Mouse (Mus musculus): ENCODE data around the gene Krt81. TPM values are rescaled to one million over a fixed set of nuclear protein-coding genes. Genes with fewer than 3 reads are reported as not detected.

Gene Krt81
- total RNA-seq, 2 experiments from 2014 or later, result not detected

DNA sequence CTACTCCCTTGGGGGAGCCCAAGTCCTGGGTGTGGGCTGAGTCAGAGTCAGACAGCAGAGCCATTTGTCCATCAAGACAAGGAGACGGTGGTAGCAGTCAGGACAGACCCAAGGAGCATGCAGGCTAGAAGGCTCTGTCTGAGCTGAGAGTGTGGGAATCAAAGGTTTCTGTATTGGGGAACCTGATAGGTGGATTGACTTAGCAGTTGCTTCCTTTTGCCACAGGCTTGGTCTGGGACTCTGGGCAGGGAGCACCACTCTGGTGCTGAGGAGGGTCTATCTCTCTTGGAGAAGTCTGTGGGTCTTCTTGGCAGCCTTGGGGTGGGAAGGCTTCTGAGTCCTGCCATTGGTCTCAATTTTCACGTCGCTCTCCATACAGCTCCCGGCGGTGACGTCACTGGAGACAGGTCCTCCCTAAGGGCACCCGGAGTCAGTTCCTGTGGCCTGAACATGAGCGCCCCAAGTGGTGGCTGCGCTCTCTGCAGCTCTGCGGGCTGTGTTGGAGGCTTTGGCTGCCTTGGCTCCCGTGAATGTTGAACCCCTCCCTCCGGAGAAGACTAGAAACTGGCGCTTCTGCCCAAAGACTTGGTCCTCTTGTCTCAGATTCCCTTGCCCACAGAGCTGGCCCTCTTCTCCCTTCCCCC, 10.3 kb downstream of the Krt81 start:
- DNase-seq, result peak; percentile 84

DNA sequence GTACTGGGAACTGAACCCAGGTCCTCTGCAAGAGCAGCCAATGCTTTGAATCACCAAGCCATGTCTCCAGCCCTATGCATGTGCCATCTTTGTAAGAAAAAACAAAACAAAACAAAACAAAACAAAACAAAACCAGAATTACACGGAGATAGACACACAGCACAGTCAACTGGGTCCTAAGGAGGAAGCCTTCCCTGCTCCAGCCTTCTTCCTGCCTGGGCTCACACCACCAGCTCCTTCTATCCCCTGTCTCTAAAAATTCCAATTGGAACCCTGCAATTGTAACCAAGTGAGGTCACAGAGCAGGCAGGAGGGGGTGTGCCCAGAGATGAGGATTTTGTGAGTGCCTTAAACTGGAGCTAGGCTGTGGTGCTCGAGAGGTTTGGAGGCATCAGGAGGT, 16.1 kb downstream of the Krt81 start, which contains the start of gene Krt88:
Gene Krt88, plus strand, starts transcription at position 301 of the 400 bp plus-strand sequence.
- DNase-seq, result no peak

DNA sequence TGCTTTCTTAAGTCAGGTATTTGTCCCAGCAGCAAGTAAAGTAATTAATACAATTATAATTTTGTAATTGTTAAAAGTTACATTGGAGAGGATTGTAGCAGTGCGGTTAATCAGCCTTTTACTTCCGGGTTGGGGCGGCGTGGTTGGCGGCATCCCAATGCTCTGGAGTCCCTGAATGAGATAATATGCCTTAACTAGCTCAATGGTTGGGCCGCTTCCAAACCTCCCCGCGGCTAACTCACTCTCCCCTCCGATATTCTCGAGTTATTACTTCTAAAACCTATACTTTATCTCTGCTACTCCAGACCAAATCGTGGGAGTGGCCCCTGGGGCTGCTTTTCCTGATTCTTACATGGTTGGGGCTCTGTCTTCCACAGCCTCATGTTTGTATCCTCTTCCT, 17.0 kb downstream of the Krt81 start:
- DNase-seq, result peak; percentile 60

GRCm38 (mm10) chr15:101440837-101441236, 22.7 kb downstream of the Krt81 start:
- no peak for DNase-seq

DNA sequence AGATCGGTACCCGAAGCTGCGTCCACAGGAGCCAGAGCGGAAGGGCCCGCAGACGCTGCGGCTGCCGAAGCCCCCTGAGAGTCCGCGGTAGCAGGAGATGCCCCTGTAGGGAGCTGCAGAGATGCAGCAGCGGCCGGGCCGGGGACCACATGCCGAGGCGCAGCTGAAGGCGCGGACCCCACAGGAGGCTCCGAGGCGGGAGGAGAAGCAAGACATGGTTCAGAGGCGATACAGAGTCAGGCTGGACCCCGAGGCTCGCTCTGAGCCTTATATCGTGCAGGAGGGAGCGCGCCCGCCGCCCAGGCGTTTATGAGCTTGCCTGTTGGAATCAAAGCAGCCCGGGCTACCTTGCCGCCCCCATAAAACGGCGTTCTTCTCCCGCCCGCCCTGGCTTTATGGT, 25.0 kb downstream of the Krt81 start, which contains the start of gene Krt87:
Gene Krt87, minus strand, starts transcription at position 250 of the 400 bp plus-strand sequence.
- DNase-seq, result no peak

- DNase-seq, result no peak
Measured at GRCm38 (mm10) chr15:101436611-101437010, 26.9 kb downstream of the Krt81 start.

DNA sequence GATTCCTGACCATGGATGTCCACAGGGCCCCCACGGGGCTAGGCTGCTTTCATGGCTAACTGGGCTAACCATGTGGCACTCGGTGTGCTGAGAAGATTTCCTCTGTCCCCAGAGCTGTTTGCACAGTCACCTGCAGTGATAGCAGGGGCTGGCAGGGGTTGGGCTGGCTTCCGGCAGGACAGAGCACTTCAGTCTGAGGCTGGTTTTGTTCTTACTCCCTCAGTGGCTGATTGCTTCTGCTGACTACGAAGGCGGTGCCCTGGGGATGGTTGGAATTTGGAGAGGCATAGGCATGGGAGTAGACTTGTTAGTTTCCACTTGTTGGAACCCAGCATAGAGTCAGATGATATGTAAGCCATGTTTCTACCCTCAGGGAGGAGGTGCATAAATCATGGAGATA, 38.6 kb downstream of the Krt81 start:
- DNase-seq, result no peak

GRCm38 (mm10) chr15:101420903-101421302, 42.6 kb downstream of the Krt81 start:
- no peak for DNase-seq

DNA sequence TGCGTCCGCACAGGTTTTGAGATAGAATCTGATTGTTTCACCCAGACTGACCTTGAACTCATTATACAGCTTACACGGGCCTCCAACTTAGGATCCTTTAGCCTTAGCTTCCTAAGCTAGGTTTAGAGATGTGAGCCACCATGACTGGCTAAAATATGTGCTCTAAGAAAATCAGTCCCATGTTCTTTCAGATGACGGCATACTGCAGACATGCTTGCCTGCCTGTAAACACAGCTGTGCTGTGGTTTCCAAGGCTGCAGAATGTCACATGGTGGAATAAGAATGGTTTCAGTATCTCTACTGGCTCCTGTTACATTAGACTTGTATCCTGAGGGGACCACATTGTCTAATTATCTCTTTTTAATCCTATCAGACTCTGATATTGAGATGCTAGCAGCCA, 44.6 kb downstream of the Krt81 start:
- no peak for DNase-seq

GRCm38 (mm10) chr15:101414807-101415565, 48.6 kb downstream of the Krt81 start:
- no peak for DNase-seq

DNA sequence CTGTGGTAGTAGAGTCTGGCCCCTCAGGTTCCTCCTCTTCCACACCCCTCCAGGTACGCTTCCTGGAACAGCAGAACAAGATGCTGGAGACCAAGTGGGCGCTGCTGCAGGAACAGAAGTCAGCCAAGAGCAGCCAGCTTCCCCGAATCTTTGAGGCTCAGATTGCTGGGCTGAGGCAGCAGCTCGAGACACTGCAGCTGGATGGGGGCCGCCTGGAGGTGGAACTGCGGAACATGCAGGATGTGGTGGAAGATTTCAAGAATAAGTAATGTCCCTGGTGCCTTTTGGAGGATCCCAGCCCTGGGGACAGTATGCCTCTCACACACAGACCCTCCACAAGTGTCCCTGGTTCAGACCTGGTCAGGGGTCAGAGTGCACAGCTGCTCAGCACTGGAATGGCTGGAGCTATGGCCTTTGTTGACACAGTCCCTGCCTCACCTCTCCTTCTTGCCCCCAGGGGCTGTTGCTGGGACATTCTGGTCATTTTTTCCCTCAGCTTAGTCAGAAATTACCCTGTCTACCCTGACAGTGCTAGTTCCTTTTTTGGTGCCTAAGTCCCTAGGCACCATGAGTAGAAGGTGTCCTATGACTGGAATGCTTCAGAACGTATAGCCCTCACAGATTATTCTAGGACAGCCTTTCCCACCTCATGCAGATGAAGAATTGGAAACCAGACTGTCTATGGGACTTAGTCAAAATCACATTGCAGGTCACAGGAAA, 49.5 kb downstream of the Krt81 start:
- no peak for DNase-seq

GRCm38 (mm10) chr15:101412188-101412587, 51.4 kb downstream of the Krt81 start:
- DNase-seq, result no peak

DNA sequence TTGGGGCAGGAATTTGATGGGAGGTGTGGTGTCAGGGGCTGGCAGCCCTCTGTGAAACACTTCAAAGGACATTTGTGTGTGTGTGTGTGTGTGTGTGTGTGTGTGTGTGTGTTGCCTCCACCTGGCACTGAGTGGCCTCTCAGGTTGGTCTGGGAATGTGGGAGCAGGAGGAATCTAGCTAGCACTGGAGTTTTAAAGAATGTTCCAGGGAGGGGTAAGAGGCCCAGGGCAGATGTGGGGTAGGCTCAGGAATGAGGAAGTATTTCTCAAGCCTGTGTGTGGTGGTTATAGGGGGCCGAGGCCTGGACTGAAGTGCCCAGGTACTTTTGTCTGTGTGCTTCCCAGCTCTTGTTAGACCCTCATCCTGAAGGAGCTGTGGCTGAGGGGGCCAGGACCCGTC, 52.8 kb downstream of the Krt81 start, which contains the start of gene Krt7:
Gene Krt7, plus strand, starts transcription at position 269 of the 400 bp plus-strand sequence.
- DNase-seq, result no peak

Other genes with a start within 250 kb of the Krt81 start
- gene Grasp, start 239.6 kb downstream of the Krt81 start, total RNA-seq (2021), result 10 to 100 TPM in 1 of 2 experiments, 1 to 10 TPM in 1; 9.0 to 11.5 TPM
- 10 to 100 TPM; 22.5 to 23.1 TPM for gene Nr4a1, start 209.5 kb downstream of the Krt81 start, total RNA-seq (2021)
- gene Atg101, start 179.5 kb downstream of the Krt81 start, total RNA-seq (2021), result 10 to 100 TPM; 24.4 to 27.2 TPM
- gene 6030408B16Rik, start 170.5 kb downstream of the Krt81 start, total RNA-seq (2021), result under 1 TPM; 0.54 to 0.77 TPM
- 1 to 10 TPM in 1 of 2 experiments, under 1 TPM in 1; 0.66 to 1.4 TPM for gene Krt80, start 93.6 kb downstream of the Krt81 start, total RNA-seq (2021)
- gene Krt7, start 52.7 kb downstream of the Krt81 start, total RNA-seq (2021), result under 1 TPM in 1 of 2 experiments, not detected in 1; 0.45 TPM
- gene Krt87, start 24.9 kb downstream of the Krt81 start, total RNA-seq (2021), result under 1 TPM; 0.11 to 0.12 TPM
- gene Krt88, start 16.0 kb downstream of the Krt81 start, total RNA-seq (2021), result not detected
- gene Krt86, start 9.7 kb upstream of the Krt81 start, total RNA-seq (2021), result not detected
- under 1 TPM in 1 of 2 experiments, not detected in 1; 0.40 TPM for gene Krt83, start 27.8 kb upstream of the Krt81 start, total RNA-seq (2021)
- gene Gm49425, start 53.5 kb upstream of the Krt81 start, total RNA-seq (2021), result not detected
- gene Krt84, start 69.1 kb upstream of the Krt81 start, total RNA-seq (2021), result not detected
- not detected for gene Krt82, start 86.9 kb upstream of the Krt81 start, total RNA-seq (2021)
- gene Krt90, start 99.2 kb upstream of the Krt81 start, total RNA-seq (2021), result not detected
- gene Krt75, start 110.2 kb upstream of the Krt81 start, total RNA-seq (2021), result not detected
- not detected for gene Gm5414, start 164.4 kb upstream of the Krt81 start, total RNA-seq (2021)
- gene Gm5478, start 183.6 kb upstream of the Krt81 start, total RNA-seq (2021), result not detected
- not detected for gene Krt6b, start 216.5 kb upstream of the Krt81 start, total RNA-seq (2021)
- gene Krt6a, start 230.6 kb upstream of the Krt81 start, total RNA-seq (2021), result not detected
- not detected for gene Krt5, start 249.1 kb upstream of the Krt81 start, total RNA-seq (2021)

Data from gastrocnemius, postnatal 10 days (tissue).